Mouse (Mus musculus) fat pad, adult 2 months (tissue): Measurements from ENCODE around the gene Npr2.

Experiments
- DNase-seq: peaks from one replicate; pipeline ENCODE4 v3.0.0-alpha.2; 2011; ENCODE audit warnings: low read depth, low spot score; ENCODE audit errors: extremely low read depth

Gene Npr2

GRCm38 (mm10) chr4:43668782-43669427, 37.2 kb downstream of the Npr2 start, which contains the start of the genes Tmem8b and Fam221b:
Gene Tmem8b (plus strand): TSS chr4:43668971.
Gene Fam221b (minus strand): TSS chr4:43669145.
- DNase-seq = peak; percentile 16

DNA sequence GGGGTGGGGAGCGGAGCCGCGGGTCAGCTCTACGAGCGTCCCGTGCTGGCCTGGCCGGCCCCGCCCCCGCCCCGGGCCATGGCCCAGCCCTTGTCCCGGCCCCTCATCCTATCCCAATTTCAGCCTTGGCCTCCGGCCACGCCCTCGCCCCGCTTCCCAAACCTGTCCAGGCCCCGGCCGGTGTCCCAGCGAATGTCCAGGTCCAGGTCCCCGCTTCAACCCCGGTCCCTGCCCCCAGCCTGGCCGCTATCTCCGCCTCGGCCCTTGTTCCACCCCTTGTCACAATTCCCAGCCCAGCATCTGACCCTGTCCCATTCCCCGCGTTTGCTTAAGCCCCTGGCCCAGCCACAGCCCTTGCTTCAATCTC, 37.7 kb downstream of the Npr2 start:
- DNase-seq = no peak

DNA sequence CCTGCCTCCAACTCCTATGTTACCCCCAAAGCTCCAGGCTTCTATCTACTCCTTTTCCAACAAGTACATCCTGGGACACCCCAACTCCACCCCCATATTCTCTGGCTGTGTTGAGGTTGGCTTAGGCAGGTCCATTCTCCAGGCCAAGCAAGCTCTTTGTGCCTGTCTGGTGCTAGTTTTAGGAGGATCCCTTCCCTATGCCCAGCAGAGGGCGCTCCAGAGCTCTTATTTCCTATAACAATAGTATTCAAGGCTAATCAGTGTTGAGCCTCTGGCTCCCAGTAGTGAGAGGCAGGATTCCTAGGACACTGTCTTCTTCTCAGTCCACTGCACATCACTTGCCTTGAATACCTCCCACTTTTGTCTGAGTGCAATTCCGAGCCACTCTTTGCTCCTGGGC, 40.3 kb downstream of the Npr2 start:
- DNase-seq = no peak

DNA sequence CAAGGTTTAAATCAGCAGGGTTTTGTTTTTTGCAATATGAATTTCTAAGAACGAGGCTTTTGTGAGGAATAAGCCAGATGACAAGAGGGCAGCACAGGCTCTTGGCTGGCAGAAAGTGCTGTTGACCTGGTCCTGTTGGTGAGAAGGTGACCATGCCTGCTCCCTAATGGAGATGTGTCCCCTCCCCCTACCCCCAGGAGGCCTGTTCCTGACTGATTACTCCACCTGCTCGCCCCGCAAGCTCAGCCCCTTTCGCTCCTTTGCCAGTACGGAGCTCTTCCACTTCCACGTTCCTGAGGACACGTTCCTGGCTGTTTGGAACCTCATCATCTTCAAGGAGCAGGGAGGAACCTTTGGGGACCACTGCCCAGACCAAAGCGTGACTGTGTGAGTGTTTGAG, 42.0 kb downstream of the Npr2 start:
- DNase-seq = no peak

- DNase-seq = no peak
These were observed 43.2 kb downstream of the Npr2 start for GRCm38 (mm10) chr4:43674974-43675373.

DNA sequence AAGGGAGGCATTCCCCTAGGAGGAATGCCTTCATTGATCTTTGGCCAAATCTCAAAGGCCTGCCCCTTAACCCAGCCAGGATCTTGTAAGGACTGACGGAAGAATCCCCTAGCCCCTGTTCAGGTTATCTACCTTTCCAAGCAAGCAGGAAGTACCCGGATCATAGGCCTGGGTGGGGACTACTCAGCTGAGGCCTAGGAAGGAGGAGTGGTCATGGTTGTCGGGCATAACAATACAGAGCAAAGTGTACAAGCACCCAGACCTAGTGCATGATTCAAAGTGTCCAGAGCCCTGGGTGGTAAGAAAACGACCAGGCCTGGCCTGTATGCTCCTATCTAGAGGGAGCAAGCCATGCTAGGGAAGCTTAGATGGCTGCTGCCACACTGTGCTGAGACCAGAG, 43.9 kb downstream of the Npr2 start:
- DNase-seq = no peak

GRCm38 (mm10) chr4:43678541-43678940, 46.8 kb downstream of the Npr2 start:
- no peak for DNase-seq

DNA sequence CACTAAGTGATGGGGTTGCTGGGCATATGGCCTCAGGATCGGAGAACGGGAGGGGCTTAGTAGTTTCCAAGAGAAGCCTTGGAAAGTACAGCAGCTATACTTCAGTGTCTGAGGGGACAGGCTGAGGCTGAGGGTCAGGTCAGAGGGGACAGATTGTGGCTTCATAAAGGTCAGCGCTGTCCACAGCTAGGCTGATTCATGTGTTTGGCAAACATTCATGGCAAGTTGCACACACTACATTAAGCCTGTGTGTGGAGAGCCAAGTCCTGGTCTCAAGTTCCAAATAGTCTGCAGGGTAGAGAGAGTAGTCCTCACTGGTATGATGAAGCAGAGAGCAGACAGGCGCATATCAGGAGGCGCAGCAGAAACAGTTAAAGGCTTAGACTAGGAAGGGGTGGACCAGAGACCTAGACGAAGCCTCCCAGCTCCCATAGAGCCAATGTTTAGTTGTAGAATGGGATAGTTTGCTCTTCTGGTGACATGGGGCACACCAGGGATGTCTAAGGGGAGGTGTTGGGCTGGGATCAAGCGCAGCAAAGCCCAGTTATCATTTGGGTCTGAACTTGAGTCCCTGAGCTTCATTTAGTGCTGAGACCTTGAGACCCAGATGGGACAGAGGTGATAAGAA, 47.8 kb downstream of the Npr2 start:
- DNase-seq = no peak

GRCm38 (mm10) chr4:43690021-43690420, 58.3 kb downstream of the Npr2 start:
- DNase-seq = no peak

- DNase-seq = no peak
These were observed 59.3 kb downstream of the Npr2 start for GRCm38 (mm10) chr4:43691026-43691425.

DNA sequence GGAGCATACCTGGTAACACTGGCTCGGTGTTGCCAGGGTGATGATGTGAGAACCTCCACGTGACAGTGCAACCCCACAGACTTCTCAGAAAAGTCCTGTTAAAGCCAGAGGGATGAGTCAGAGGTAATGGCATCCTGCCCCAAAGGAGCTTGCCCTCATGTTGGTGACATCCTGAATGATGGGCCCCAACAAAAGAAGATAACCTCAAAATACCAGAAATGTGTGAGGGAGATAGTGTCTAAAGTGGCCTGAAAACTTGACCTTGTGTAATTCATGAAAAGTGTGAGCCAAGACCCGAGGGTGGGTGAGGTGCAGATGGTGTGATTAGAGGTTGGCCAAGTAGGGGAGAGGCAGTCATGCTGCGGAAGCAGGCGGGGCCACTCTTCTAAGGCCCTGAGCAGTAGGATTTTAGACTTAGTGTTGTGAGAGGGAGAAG, 62.1 kb downstream of the Npr2 start:
- peak; percentile 54 for DNase-seq

GRCm38 (mm10) chr4:43694439-43695248, 62.9 kb downstream of the Npr2 start:
- DNase-seq = no peak

GRCm38 (mm10) chr4:43695249-43695671, 63.5 kb downstream of the Npr2 start:
- no peak for DNase-seq

DNA sequence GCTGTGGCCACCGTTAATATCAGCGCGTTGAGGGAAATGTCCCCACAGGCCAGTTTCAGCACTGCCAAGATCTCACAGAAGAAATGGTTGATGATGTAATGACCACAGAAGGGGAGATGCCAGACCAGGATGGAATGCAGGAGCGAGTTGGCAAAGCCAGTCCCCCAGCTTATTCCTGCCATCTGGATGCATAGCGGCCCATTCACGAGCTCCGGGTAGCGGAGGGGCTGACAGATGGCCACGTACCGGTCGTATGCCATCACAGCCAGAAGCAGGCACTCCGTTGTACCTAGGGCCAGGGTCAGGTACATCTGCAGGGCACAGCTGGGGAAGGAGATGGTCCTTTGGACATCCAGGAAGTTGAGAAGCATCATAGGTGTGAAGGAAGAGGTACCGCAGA, 64.8 kb downstream of the Npr2 start:
- DNase-seq = no peak

DNA sequence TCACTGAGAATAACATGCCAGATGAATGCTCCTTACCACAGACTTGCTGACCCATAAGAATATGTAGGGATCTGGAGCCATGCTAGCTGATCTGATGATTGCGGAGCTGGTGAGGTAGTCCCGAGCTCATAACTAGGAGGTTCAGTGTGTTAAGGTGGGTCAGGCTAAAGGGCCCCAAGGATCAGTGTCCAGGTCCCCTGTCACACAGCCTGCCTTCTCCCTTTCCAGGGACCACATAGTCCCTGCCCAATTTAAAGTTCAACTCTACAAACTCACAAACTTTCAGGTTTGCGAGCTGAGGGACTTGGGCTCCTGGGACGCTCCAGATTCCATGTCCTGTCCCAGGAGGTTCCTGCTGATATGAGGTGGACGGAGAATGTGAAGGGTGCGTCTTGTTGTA, 69.0 kb downstream of the Npr2 start, which contains the start of gene Olfr70:
Gene Olfr70, minus strand, starts transcription at position 101 of the 400 bp plus-strand sequence.
- DNase-seq = no peak
